Mouse (Mus musculus) thymus, adult 2 months (tissue): ENCODE measurements around the gene Slc39a11. TPM values are rescaled to one million over a fixed set of nuclear protein-coding genes. Genes with fewer than 3 reads are reported as not detected.

ENCODE experiments used
- DNase-seq: peaks from one replicate; pipeline ENCODE4 v3.0.0; 2021
- H3K27ac ChIP-seq: fragments of 200-500 bp; 2 replicates; pipeline ENCODE4 v1.5.1; 2012; ENCODE audit warnings: low read length, control low read depth; ENCODE audit not compliant: control insufficient read depth, insufficient read depth
- H3K27me3 ChIP-seq: fragments of 200-500 bp; 2 replicates; pipeline ENCODE4 v1.6.1; 2012; ENCODE audit warnings: mild to moderate bottlenecking, low read length, moderate library complexity, mixed read lengths; ENCODE audit not compliant: control insufficient read depth, insufficient read depth
- H3K36me3 ChIP-seq: fragments of 200-500 bp; 2 replicates; pipeline ENCODE4 v1.6.1; 2012; ENCODE audit warnings: mild to moderate bottlenecking, low read length, moderate library complexity; ENCODE audit not compliant: control insufficient read depth, insufficient read depth
- H3K4me1 ChIP-seq: fragments of 200-500 bp; replicated peaks from 2 replicates; pipeline ENCODE4 v1.6.1; 2012; ENCODE audit warnings: low read length; ENCODE audit not compliant: control insufficient read depth, insufficient read depth
- H3K4me3 ChIP-seq: fragments of 200-500 bp; 2 replicates; pipeline ENCODE4 v1.5.1; 2012; ENCODE audit warnings: mild to moderate bottlenecking, low read length, control low read depth, moderate library complexity; ENCODE audit not compliant: control insufficient read depth, insufficient read depth
- CTCF ChIP-seq: fragments of 200-500 bp; IDR thresholded peaks from 2 replicates; pipeline ENCODE4 v1.5.1; 2012; ENCODE audit warnings: mild to moderate bottlenecking, control low read depth, low read length, moderate library complexity, borderline replicate concordance; ENCODE audit not compliant: control insufficient read depth, poor library complexity, insufficient read depth; ENCODE audit errors: extremely low read depth
- POLR2A ChIP-seq: fragments of 200-500 bp; IDR thresholded peaks from 2 replicates; pipeline ENCODE4 v1.6.1; 2012; ENCODE audit warnings: mild to moderate bottlenecking, low read length, control low read depth, moderate library complexity; ENCODE audit not compliant: control insufficient read depth, poor library complexity, insufficient read depth; ENCODE audit errors: extremely low read depth
- WGBS: fragments of 180-500 bp; shearing (Covaris S2); methylation state at CpG from one replicate; pipeline ENCODE4 v1.1.7; 2018; 5-methylcytosine and 5-hydroxymethylcytosine counted together
- polyA plus RNA-seq: library from polyadenylated mRNA; depleted of rRNA; stranded (reverse); fragments of >200 nt; gene quantifications from 2 replicates; pipeline ENCODE4 v1.2.3, GENCODE M21; 2012

Slc39a11 gene
- polyA plus RNA-seq, 1 experiment, result 18.0 TPM

DNA sequence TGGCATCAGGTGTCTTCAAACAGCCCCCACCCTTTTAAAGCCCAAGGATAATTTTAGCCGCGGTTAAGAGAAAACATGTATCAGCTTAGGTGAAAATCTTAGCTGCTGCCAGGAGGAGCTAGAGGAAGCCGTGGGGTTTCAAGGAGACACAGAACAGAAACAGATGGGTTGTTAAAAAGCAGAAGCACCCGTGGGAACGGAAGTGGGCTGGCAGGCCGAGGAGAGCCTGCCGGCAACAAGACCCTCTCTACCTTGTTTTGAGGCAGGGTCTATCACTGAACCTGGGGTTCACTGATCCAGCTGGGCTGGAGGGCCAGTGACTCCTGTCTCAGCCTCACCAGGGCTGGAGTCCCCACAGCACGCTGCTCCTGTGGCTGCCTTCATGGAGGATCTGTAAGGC, 310.1 kb downstream of the Slc39a11 start:
- WGBS, result 9% methylated on average over 8 of the region's 8 CpGs
- H3K4me3 ChIP-seq, result no peak overlapping the region
- H3K4me1 ChIP-seq, result peaks cover 19% of the 10 kb centered on the region
- no peak for TF ChIP-seq CTCF
- TF ChIP-seq POLR2A, result no peak
- no peaks in the 10 kb centered on the region for H3K36me3 ChIP-seq
- H3K27me3 ChIP-seq, result no peaks in the 10 kb centered on the region
- no peak overlapping the region for H3K27ac ChIP-seq
- peak; percentile 54 for DNase-seq

GRCm38 (mm10) chr11:113338581-113338980, 311.3 kb downstream of the Slc39a11 start:
- Histone ChIP-seq H3K4me3 (no peak overlapping the region), H3K4me1 (peaks cover 23% of the 10 kb centered on the region), H3K27me3 (no peaks in the 10 kb centered on the region), H3K27ac (no peak overlapping the region), H3K36me3 (no peaks in the 10 kb centered on the region)
- WGBS, result 38% methylated on average over 5 of the region's 5 CpGs
- DNase-seq, result peak; percentile 23
- no peak for TF ChIP-seq POLR2A

- Histone ChIP-seq H3K27ac (no peak overlapping the region), H3K4me3 (no peak overlapping the region), H3K36me3 (no peaks in the 10 kb centered on the region), H3K27me3 (no peaks in the 10 kb centered on the region), H3K4me1 (peaks cover 22% of the 10 kb centered on the region)
- no peak for DNase-seq
- TF ChIP-seq CTCF, result no peak
- TF ChIP-seq POLR2A, result no peak
- 98% methylated on average over 5 of the region's 5 CpGs for WGBS
Observed at GRCm38 (mm10) chr11:113335706-113336105, 314.2 kb downstream of the Slc39a11 start.

- H3K4me1 ChIP-seq, result peaks cover 14% of the 10 kb centered on the region
- H3K27me3 ChIP-seq, result no peaks in the 10 kb centered on the region
- TF ChIP-seq CTCF, result no peak
- TF ChIP-seq POLR2A, result no peak
- no peak for DNase-seq
- no peaks in the 10 kb centered on the region for H3K36me3 ChIP-seq
- no peak overlapping the region for H3K27ac ChIP-seq
- H3K4me3 ChIP-seq, result no peak overlapping the region
- 13% methylated on average over 5 of the region's 5 CpGs for WGBS
Observed at GRCm38 (mm10) chr11:113334444-113334881, 315.4 kb downstream of the Slc39a11 start.

DNA sequence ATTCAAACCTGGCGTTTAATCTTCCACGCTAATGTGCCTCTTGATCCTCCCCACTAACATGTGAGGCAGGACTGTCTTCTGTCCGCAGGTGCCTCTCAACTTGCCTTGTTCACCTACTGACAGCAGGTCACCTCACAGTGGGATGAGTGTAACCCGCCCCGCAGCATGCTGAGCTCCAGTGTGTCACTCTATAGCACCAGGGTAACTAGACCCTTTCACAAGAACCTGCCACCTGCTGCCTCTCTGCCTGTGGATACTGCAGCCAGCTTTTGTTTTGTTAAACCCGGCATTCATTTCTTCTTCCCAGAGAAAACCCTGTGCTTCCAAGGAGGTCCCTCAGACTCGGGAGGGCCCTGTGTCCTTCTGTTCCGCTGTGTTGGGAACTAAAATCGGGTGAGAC, 316.3 kb downstream of the Slc39a11 start:
- Histone ChIP-seq H3K4me3 (no peak overlapping the region), H3K36me3 (no peaks in the 10 kb centered on the region), H3K4me1 (peaks cover 9% of the 10 kb centered on the region), H3K27ac (no peak overlapping the region), H3K27me3 (no peaks in the 10 kb centered on the region)
- no peak for TF ChIP-seq CTCF
- DNase-seq, result no peak
- WGBS, result 92% methylated on average over 9 of the region's 9 CpGs

GRCm38 (mm10) chr11:113330061-113330591, 319.8 kb downstream of the Slc39a11 start:
- Histone ChIP-seq H3K4me3 (no peak overlapping the region), H3K27me3 (no peaks in the 10 kb centered on the region), H3K4me1 (peaks cover 4% of the 10 kb centered on the region), H3K27ac (no peak overlapping the region), H3K36me3 (no peaks in the 10 kb centered on the region)
- TF ChIP-seq POLR2A (no peak), CTCF (no peak)
- 96% methylated on average over 13 of the region's 13 CpGs for WGBS
- DNase-seq, result no peak

- Histone ChIP-seq H3K27ac (no peak overlapping the region), H3K4me1 (no peaks in the 10 kb centered on the region), H3K36me3 (no peaks in the 10 kb centered on the region), H3K27me3 (no peaks in the 10 kb centered on the region), H3K4me3 (no peak overlapping the region)
- 95% methylated on average over 3 of the region's 3 CpGs for WGBS
- no peak for TF ChIP-seq POLR2A
- TF ChIP-seq CTCF, result no peak
- DNase-seq, result no peak
Observed at GRCm38 (mm10) chr11:113327499-113328062, 322.3 kb downstream of the Slc39a11 start.
